Mouse (Mus musculus) stomach, postnatal 0 days (tissue): ENCODE data around the gene Sap18b.

Experiments used
- CTCF ChIP-seq: IDR thresholded peaks from 2 replicates; pipeline ENCODE4 v1.5.1; 2016; ENCODE audit warnings: antibody characterized with exemption, low read depth, mild to moderate bottlenecking, moderate library complexity
- EP300 ChIP-seq: optimal IDR thresholded peaks from 2 replicates; pipeline ENCODE3; 2016; ENCODE audit warnings: antibody characterized with exemption

GRCm38 (mm10) chr8:95785591-95785990, 39.6 kb upstream of the Sap18b start:
- TF ChIP-seq CTCF = no peak
- TF ChIP-seq EP300 = no peak
